In the genomic region with DNA sequence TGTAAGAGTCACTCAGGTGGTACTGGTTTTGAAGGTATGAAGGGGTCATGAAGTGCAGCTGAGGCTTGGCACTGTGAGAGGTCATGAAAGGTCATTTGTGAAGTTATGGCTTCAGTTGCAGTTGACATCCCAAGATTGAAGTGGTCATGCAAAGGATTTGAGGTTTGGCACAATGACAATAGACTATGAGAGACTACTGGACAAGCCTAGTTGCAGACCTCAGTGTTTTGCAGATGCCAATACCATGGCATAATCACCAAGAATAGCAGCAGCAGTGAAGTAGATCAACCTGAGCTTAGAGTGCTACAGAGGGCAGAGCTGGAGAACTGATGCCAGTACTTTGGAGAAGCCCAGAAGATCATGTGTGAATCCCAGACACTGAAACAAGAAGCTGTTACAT, we compare ENCODE assay signal across 25 mouse cellular contexts.
DNase-seq lines count a peak whose midpoint lies in the region; ATAC-seq and TF ChIP-seq lines count a peak whose summit lies in the region.
"Had no signal": no experiment of that assay in that cellular context is flagged by ENCODE, and none has a peak within 500 bp of the region (broad histone marks: within the 10 kb centered on the region; RNA-seq: fewer than 3 reads in every experiment).

No protein-coding gene starts in this region.

- H3K4me2 ChIP-seq in forebrain, embryonic 15.5 days (replicated peaks), result no peak overlapping the region

- no peaks in the 10 kb centered on the region for H3K27me3 ChIP-seq in Patski
- H3K27me3 ChIP-seq in heart, adult 2 months (ENCODE audit: control insufficient read depth, insufficient read depth, low read length), result no peaks in the 10 kb centered on the region
- H3K27me3 ChIP-seq in forebrain, embryonic 15.5 days, result no peaks in the 10 kb centered on the region
- H3K27me3 ChIP-seq: CH12.LX had no signal

- POLR2A ChIA-PET in Patski (lab: Charles Lee), result interaction anchor here (0.7 kb wide), 1 partner anchor 89 kb away, joined by 3 read pairs; no protein-coding TSS in a partner anchor

- H3K27ac ChIP-seq in heart, adult 2 months, result no peak overlapping the region
- no peak overlapping the region for H3K27ac ChIP-seq in forebrain, embryonic 15.5 days (replicated peaks)

- H3K9me3 ChIP-seq in forebrain, embryonic 15.5 days, result no peaks in the 10 kb centered on the region
- H3K9me3 ChIP-seq: G1E had no signal

- H3K4me3 ChIP-seq in heart, adult 2 months, result no peak overlapping the region
- H3K4me3 ChIP-seq in forebrain, embryonic 15.5 days, result no peak overlapping the region

- in situ Hi-C loops in Patski (cut with MboI; ENCODE audit: low pct_unique_long_range_greater_than_20kb), result no loop called here

- H3K79me2 ChIP-seq in heart, adult 2 months (replicated peaks; ENCODE audit: control insufficient read depth, insufficient read depth, low read length), result no peaks in the 10 kb centered on the region

- no peaks in the 10 kb centered on the region for H3K36me3 ChIP-seq in heart, adult 2 months (ENCODE audit: control insufficient read depth, insufficient read depth, low read length)
- no peaks in the 10 kb centered on the region for H3K36me3 ChIP-seq in forebrain, embryonic 15.5 days
- H3K36me3 ChIP-seq: G1E had no signal

- no peak for TF ChIP-seq POLR2A in heart, adult 2 months (IDR thresholded peaks at IDR 0.05; ENCODE audit: insufficient read depth, low read depth, low read length)

- DNase-seq in 3T3-L1 (ENCODE audit: low read depth, low spot score) (peak; percentile 67), NIH3T3 (ENCODE audit: low read depth) (peak; percentile 8), Patski (ENCODE audit: low read depth, low spot score) (peak; percentile 49)
- peak; percentile 12 for DNase-seq in Muller cell, postnatal 12 days (ENCODE audit: inconsistent ontology term)
- no peak for DNase-seq in heart, adult 2 months
- no peak for DNase-seq in frontal cortex, postnatal 10 days (ENCODE audit: low spot score in 2 of 2)
- no peak for DNase-seq in thymus, postnatal 4 days
- DNase-seq: adrenal gland, adult 2 months; adrenal gland, adult 8-10 months; adrenal gland, postnatal 10 days; adrenal gland, postnatal 14 days; adrenal gland, postnatal 25 days; adrenal gland, postnatal 36 days; B cell, adult 2 months; cerebellum, adult 11 months; cerebellum, adult 11-12 months; cerebellum, adult 18-20 months; cerebellum, adult 2 months; cerebellum, adult 8-10 months; cerebellum, adult 9-10 months had no signal

- CTCF ChIA-PET in Patski (lab: Charles Lee), result no interaction called here

- no peaks in the 10 kb centered on the region for H3K4me1 ChIP-seq in heart, adult 2 months (ENCODE audit: control insufficient read depth, insufficient read depth, low read length)
- no peaks in the 10 kb centered on the region for H3K4me1 ChIP-seq in forebrain, embryonic 15.5 days

- TF ChIP-seq CTCF in Patski (IDR thresholded peaks at IDR 0.05), result no peak
- TF ChIP-seq CTCF in heart, adult 2 months (IDR thresholded peaks at IDR 0.05), result no peak

- no peak for TF ChIP-seq EP300 in heart, adult 2 months (IDR thresholded peaks at IDR 0.05; ENCODE audit: insufficient read depth, low read depth, low read length)

- intact Hi-C loops in heart, adult 2 months (cut with DNase I), result no loop called here

- ATAC-seq in Patski, result peak; percentile 83
- no peak for ATAC-seq in forebrain, embryonic 15.5 days (replicated peaks)
- ATAC-seq: activated CD4-positive, CD25-positive, alpha-beta regulatory T cell, adult 4 months; CD4-positive, CD25-positive, alpha-beta regulatory T cell, adult 4 months had no signal

- H3K9ac ChIP-seq in heart, adult 2 months (ENCODE audit: low read depth, low read length), result no peak overlapping the region
- no peak overlapping the region for H3K9ac ChIP-seq in forebrain, embryonic 15.5 days (replicated peaks)

Comparison
In these comparisons a context has a peak if more than half of its experiments do, and no peak if none do; other contexts are left out.
1. DNase-seq: peak in 3T3-L1 (single experiment), Muller cell, postnatal 12 days (single experiment), NIH3T3 (single experiment) and Patski (single experiment); none in heart, adult 2 months (0 of 2), frontal cortex, postnatal 10 days (0 of 2) and thymus, postnatal 4 days (single experiment).